Mouse (Mus musculus) liver, adult 2 months (tissue): ENCODE results near the gene Art3.

Source experiments
- CTCF ChIP-seq: fragments of 200-500 bp; IDR thresholded peaks from 2 replicates; pipeline ENCODE4 v1.5.1; 2011; ENCODE audit warnings: low read depth, low read length, control low read depth
- POLR2A ChIP-seq: fragments of 200-500 bp; IDR thresholded peaks from 2 replicates; pipeline ENCODE4 v1.6.1; 2011; ENCODE audit warnings: low read length, control low read depth; ENCODE audit not compliant: insufficient read depth; ENCODE audit errors: extremely low read depth

GRCm38 (mm10) chr5:92390615-92391014 lies 59.0 kb downstream of the Art3 start:
- no peak for TF ChIP-seq POLR2A
- no peak for TF ChIP-seq CTCF
